Mouse (Mus musculus) brain, embryonic 18.5 days (tissue): ENCODE results near the gene Gpr157.

Experiments used
- DNase-seq: peaks from one replicate; pipeline ENCODE4 v3.0.0-alpha.2; 2012; ENCODE audit warnings: low read depth, low spot score

Gpr157 gene

DNA sequence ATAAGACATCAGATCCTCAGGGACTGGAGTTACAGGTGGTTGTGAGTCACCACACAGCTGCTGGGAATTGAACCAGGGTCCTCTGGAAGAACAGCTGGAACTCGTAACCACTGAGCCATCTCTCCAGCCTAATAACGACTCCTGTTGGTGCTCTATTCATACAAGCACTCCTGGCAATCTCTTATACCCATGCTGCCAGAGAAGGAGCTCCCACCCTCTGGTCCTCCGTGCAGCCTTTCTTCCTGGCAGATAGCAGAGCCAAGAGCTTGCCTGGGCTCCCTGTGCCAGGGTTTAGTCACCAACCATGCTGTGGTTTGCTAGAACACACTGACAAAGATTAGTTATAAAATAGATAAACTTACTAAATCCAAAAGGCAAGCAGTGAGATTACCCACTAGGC, 22.5 kb downstream of the Gpr157 start:
- DNase-seq, result no peak

- no peak for DNase-seq
Measured at GRCm38 (mm10) chr4:150110373-150110772, 23.2 kb downstream of the Gpr157 start.

DNA sequence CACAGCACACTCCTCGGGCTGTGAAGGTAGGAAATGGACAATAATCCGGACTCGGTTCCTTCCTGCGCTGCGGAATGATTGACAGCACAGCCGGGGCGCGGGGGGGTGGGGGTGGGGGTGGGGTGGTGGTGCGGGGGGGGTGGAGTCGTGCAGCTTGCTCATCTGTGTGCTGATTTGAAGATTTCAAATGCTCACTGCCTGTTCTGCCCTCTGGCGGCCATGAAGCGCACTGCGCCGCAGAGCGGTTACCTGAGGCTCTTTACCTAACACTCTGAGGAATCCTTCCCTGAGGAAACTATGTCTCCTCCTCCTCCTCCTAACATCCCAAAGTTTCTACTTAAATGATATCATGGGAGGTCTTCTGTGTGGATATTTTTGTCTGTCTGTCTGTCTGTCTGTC, 25.7 kb downstream of the Gpr157 start:
- no peak for DNase-seq

GRCm38 (mm10) chr4:150114505-150115061, 27.4 kb downstream of the Gpr157 start:
- no peak for DNase-seq

DNA sequence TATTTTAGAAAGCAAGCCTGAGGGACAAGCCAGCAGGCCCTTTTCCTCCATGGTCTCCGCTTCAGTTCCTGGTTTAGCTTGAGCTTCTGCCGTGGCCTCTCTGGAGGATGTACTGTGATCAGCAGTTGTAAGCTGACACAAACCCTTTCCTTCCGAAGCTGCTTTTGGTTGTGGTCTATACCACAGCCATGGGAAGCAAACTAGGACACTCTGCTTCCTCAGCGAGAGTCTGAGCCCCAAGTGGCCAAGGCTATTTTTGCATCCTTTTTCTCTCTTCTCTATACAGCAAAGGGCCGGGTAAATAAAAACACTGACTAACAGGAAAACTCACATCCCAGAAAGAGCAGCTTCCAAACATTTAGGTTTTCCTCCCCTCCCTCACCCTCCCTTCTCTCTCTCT, 30.1 kb downstream of the Gpr157 start:
- no peak for DNase-seq

DNA sequence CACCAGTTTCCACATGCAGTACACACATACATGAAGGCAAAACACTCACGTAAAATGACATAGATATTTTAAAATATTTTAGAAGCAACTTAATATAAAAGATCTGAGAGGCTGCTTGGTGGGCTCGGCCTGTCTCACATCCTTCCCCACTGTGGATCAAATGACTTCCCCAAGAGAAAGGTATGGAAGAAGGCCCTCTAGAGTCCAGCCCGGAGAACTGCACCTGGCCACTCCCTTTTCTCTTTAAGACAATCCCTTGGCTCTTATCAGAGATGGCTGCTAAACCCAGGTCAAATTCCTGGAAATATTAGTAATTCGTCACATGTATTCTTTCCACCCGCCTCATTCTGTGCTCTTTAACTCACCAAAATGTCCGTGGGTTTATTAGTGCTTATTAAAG, 31.0 kb downstream of the Gpr157 start:
- no peak for DNase-seq

DNA sequence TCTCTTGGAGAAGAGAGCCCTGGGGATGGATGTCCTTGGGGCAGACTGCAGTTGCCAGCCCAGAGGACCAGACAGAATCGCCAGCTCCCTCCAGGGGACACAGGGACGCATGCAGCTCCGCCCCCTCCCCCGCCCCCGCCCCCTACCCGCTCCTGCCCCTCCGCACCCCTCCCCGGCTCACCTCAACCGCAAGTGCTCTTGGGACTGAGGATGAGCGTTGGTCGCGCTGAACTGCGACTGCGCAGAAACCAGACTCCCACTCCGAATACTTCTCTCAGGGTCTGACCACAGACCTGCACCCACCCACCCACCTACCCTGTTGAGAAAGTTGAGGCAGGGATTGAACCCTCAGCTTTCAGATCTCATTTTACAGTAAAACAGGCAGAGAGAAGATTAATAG, 31.9 kb downstream of the Gpr157 start, which contains the start of gene Slc2a5:
Slc2a5 (plus strand) TSS at position 229 of the 400 bp plus-strand sequence.
- DNase-seq, result no peak

DNA sequence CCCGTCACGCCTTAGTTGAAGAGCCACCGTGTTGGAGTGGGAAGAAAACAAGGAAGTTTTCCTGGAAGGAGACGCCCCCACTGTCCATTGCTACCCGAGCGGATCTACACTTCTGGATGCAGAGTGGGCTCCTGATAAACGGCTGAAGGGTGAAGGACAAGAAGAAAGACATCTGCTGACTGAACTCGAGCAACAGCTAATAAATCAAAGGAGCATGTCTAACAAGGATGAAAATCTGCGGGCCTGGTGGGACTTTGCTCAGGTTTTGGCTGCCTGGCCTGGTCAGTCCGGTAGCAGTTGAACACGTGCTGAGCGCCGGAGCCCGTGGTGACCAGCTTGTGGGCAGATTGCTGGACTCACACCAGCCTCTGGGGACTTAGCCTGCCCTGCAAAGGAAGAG, 32.5 kb downstream of the Gpr157 start:
- no peak for DNase-seq

DNA sequence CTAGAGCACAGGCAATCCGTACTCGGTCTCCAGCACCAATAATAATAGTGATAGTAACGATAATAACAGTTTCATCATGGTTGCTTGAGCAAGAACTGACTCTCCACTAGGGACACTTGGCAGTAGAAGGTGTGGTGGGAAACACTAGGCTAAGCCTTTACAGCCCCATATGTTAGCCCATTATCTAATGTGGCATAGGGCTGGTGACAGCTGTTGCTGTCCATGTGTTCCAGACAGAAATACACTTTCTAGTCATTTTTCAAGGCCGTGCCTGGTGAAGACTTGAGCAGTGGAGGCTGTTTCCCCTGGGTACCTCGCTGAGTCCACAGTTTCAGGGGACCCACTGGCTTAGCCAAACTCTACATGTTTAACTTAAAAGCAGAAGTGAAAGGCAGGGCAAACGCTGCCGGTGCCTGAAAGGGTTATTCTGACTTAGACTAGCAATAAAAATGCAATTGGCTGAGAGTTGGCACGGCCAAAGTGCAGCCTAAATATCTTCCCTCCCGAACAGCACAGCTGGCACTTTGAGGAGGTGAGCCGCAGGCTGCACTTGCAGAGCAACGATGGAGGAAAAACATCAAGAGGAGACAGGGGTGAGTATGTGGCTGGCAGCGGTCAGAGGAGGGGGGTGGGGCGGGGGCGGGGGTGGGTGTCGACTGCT, 33.1 kb downstream of the Gpr157 start:
- no peak for DNase-seq

DNA sequence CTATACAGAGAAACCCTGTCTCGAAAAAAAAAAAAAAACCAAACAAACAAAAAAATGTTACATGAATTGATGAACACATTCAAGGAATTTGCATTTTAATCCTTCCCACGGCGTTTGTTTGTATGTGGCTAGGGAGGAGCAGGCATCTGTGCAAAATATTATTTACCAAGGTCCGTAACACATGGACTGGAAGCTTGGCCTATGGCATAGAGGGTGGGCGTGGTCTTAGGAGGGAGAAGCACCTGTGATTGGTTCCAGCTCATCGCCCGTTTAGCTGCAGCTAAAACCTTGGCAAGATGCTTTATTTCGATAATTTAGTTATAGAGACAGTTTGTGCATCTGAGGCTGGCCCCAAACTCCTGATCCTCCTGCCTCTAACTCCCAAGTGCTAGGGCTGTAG, 34.3 kb downstream of the Gpr157 start:
- DNase-seq, result no peak

DNA sequence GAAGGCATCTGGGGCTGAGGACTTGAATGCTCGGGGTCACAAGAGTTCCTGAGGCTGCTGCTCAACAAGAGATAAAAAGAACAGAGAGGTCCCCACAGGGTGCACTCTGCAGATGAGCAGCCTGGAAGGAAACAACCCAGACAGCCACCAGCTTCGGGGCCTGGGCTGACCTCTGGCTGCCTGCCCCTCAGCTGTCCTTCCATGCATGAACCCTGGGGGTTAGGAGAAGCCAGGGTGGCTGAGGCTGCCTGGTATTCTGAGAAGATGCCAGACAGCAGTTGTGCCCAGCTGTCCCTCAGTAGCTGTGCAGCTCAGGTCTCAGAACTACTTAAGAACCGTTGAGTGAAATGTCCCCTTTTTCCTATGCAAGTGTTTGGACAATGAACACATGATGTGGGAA, 35.3 kb downstream of the Gpr157 start:
- no peak for DNase-seq

DNA sequence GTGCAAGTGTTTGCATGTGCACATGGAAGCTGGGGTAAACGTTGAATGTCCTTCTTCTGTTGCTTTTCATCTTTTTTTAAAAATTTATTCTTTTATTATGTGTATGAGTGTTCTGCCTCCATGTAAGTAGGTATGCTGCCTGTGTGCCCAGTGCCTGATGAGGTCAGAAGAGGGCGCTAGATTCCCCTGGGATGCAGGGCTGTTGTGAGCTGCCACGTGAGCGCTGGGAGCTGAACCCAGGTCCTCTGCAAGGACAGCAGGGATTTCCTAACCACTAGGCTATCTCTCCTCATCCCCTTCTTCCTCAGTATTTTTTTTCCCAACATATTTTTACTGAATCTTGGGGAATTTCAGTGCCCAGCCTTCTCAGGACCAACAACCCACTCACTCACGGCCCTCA, 39.2 kb downstream of the Gpr157 start:
- no peak for DNase-seq

DNA sequence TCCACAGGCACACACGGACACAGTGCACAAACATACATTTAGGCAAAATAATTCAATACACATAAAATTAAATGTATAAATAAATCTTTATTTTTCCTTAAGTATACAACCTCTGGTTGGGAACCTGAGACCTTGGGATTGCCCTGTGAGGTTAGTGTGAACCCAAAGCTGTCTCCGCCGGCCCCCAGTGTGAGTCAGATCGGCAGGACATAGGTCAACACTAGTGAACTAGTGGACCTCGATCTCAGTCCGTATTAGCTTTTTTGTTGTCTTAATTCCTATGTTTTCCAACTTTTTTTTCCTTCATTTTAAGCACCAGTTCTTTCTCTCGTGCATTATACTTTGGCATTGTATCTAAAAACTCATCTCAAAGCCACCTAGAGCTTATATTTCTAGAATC, 40.7 kb downstream of the Gpr157 start:
- DNase-seq, result no peak

- DNase-seq, result no peak
Measured at GRCm38 (mm10) chr4:150128571-150128970, 41.4 kb downstream of the Gpr157 start.

GRCm38 (mm10) chr4:150130661-150131060, 43.5 kb downstream of the Gpr157 start:
- DNase-seq, result no peak

DNA sequence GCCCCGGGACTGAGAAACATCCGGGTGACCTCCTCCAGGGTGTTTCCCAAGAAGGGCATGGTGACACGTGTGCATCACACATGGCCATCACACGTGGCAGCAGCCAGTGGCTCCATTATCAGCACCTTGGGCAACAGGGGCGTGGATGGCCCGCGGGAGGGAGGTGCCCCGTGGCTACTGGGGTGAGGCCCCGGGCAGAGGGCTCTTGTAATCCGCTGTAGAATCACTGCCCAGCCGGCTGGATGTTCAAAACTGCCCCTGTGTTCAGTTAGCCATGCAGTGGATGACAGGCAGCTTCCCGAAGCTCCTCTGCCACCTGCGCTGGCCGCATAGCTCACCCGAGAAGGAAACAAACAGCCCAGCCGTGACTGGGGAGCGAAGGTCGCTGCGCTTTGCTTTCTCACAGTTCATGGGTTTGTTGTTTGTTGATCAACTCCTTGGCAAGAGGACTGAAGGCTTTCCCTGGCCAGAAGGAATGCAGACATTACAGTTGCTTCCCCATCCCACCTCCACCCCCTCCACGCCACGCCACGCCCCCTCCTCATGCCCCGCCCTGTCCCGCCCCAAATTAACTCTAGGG, 45.6 kb downstream of the Gpr157 start:
- DNase-seq, result no peak

DNA sequence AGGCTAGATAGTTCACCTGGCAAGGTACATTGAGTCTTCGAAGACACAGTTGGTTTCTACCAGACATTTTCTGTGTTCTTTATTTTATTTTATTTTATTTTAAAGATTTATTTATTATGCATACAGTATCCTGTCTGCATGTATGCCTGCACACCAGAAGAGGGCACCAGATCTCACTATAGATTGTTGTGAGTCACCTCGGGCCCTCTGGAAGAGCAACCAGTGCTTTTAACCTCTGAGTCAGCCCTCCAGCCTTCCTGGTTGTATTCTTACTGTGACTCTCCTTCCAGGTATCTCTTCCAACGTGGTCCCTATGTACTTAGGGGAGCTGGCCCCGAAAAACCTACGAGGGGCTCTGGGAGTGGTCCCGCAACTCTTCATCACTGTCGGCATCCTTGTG, 48.1 kb downstream of the Gpr157 start:
- DNase-seq, result no peak

- no peak for DNase-seq
Measured at GRCm38 (mm10) chr4:150136693-150137092, 49.5 kb downstream of the Gpr157 start.

DNA sequence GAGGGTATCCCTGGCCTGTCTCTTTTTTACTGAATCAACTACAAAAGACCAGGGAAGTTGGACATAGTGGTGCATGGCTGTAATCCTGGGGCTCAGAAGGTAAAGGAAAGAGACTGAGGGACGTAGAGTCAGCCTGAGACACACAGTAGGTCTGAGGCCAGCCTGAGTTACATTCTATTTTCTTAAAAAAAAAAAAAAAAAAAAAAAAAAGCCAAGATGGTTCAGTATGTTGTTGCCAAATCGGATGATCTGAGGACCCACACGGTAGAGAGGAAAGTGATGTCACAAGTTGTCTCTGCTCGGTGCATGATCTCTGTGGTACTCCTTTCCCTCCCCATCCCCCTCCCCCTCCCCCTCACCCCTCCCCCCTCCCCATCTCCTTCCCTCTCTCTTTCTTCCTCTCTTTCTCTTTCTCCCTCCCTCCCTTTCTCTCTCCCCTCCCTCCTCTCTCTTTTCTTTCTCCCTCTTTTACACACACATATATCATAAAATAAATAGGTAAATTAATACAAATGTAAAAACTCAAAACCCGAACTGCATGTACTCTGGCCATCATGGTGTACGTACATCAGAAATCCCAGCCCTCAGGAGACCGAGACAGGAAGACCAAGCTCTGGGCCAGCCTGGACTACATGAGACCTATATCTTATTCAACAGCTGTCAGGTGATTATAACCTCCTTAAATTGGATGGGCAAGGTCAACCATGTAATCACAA, 50.4 kb downstream of the Gpr157 start:
- no peak for DNase-seq

DNA sequence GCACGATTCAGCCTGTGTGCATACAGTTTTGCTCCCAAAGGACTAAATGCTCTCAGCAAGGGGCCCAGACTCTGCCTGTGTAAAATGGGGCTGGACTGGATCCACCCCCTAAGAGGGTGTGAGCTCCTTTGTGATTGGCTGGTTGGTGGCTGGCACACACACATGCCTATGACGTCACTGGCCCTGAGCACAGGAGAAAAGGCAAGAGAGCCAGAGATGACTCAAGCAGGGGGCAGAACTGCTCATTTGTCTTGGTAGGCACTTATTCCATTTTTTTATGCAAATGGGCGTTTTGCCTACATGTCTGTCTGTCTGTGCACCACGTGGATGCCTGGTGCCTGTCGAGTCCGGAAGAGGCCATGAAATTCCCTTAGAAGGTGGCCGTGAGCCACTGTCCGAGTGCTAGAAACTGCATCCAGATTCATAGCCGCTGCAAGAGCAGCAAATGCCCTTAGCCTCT, 50.9 kb downstream of the Gpr157 start:
- DNase-seq, result peak; percentile 73

DNA sequence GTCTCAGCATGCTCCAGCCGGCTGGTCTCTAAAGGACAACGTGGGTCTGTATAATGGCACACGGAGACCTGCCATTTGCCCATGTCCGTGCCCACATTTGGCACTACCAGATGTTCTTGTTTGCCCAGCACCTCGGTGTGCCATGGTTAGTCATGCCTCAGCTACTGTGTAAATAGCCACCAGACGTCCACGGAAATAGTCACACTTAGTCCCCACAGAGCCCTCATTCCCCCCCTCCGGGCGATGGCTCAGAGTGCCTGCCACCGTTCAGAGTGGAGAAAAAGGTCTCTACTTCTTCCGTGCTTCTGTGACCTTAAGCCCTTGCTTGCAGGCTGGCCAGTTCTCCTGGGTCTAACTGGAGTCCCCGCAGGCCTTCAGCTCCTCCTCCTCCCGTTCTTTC, 51.9 kb downstream of the Gpr157 start:
- no peak for DNase-seq

GRCm38 (mm10) chr4:150140346-150140745, 53.2 kb downstream of the Gpr157 start:
- DNase-seq, result no peak

- DNase-seq, result no peak
Measured at GRCm38 (mm10) chr4:150144242-150144641, 57.1 kb downstream of the Gpr157 start.
